Mouse (Mus musculus): Measurements from ENCODE around the gene Wnt10b.

DNA sequence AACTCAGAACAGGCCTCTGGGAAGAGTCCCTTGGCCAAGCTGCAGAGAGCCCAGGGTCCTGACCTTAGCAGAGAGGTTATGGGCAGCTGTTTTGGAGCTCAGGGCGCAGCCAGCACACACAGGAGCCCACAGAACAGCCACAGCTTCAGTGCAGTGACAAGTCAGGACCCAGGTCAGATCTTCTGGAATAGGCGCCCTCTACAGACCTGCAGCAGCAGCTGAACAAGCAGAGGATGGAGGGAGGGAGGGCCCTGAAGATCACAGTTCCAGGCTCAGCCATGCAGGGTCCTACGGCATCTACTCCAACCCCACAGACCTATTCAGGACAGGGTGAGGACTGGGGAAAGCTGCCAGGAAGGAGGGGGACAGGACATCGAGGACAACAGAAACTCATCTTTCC lies 39.2 kb downstream of the Wnt10b start:
- TF ChIP-seq POLR2A (IDR thresholded peaks at IDR 0.05; ENCODE audit: borderline replicate concordance, control insufficient read depth, low read depth, low read length): no peak
- TF ChIP-seq CTCF (IDR thresholded peaks at IDR 0.05; ENCODE audit: control insufficient read depth, insufficient read depth, low read length): no peak

All from bone marrow, adult 2 months (tissue).